Mouse (Mus musculus): ENCODE measurements around the gene Tmem131. TPM values are rescaled to one million over a fixed set of nuclear protein-coding genes. Genes with fewer than 3 reads are reported as not detected.
A peak's percentile ranks its signal among the peaks of the same experiment; 100 is the strongest.

The Tmem131 gene
- total and polyA plus RNA-seq, 3 experiments, result 9.7 to 39.9 (median 11.5) TPM

- no peak for TF ChIP-seq TBP (conservative IDR thresholded peaks at IDR 0.05; ENCODE audit: low read depth, low read length)
- no peak for TF ChIP-seq IRF4 (IDR thresholded peaks at IDR 0.05; ENCODE audit: low read depth, low read length)
- peak; percentile 16 for TF ChIP-seq RAD21 (IDR thresholded peaks at IDR 0.05; ENCODE audit: low read depth, low read length)
- peak in 1 of 2 experiments; percentile 32; a peak in 2 of 4 replicates for TF ChIP-seq CTCF (conservative IDR thresholded peaks at IDR 0.05 in 1 of 2, IDR thresholded peaks at IDR 0.05 in 1 of 2; ENCODE audit: low read depth in 2 of 2, low read length in 2 of 2)
- Histone ChIP-seq H3K9me3 (replicated peaks; ENCODE audit: low read length) (no peaks in the 10 kb centered on the region), H3K4me2 (ENCODE audit: insufficient read depth, low read depth, poor library complexity, severe bottlenecking) (no peak overlapping the region), H3K9ac (ENCODE audit: insufficient read depth, low read depth) (no peak overlapping the region), H3K27ac (ENCODE audit: insufficient read depth, low read depth) (no peak overlapping the region), H3K27me3 (replicated peaks) (no peaks in the 10 kb centered on the region), H3K79me2 (replicated peaks; ENCODE audit: control insufficient read depth, extremely low read depth, insufficient read depth, poor library complexity, severe bottlenecking) (peaks cover 11% of the 10 kb centered on the region), H3K4me1 (ENCODE audit: control insufficient read depth in 1 of 2, insufficient read depth in 2 of 2) (peaks cover 3 to 35% of the 10 kb centered on the region in 2 experiments; a peak in 2 of 4 replicates), H3K36me3 (replicated peaks in 1 of 2; ENCODE audit: control insufficient read depth in 1 of 2, insufficient read depth in 1 of 2, low read length in 1 of 2) (peaks cover 0 to 23% of the 10 kb centered on the region in 2 experiments), H3K4me3 (replicated peaks in 1 of 3; ENCODE audit: low read depth in 2 of 3, low read length in 2 of 3, poor library complexity in 1 of 3) (no peak overlapping the region)
- DNase-seq (ENCODE audit: extremely low read depth), result no peak
- dilution Hi-C loops (cut with MboI; ENCODE audit: extremely low pct_ligation_motif_present, extremely low pct_unique_long_range_greater_than_20kb, low sequenced_read_pairs) (no loop called here), in situ Hi-C loops (cut with MboI; ENCODE audit: low pct_ligation_motif_present, low pct_unique_long_range_greater_than_20kb, low sequenced_read_pairs) (loop anchor here (25.0 kb wide), 1 partner anchor 325 kb away; no protein-coding TSS in a partner anchor)
Measured at GRCm38 (mm10) chr1:36912239-36912638, 31.2 kb downstream of the Tmem131 start.

- Histone ChIP-seq H3K27ac (ENCODE audit: insufficient read depth, low read depth) (no peak overlapping the region), H3K9ac (ENCODE audit: insufficient read depth, low read depth) (no peak overlapping the region), H3K36me3 (replicated peaks in 1 of 2; ENCODE audit: control insufficient read depth in 1 of 2, insufficient read depth in 1 of 2, low read length in 1 of 2) (peaks cover 0 to 19% of the 10 kb centered on the region in 2 experiments), H3K9me3 (replicated peaks; ENCODE audit: low read length) (no peaks in the 10 kb centered on the region), H3K4me3 (replicated peaks in 1 of 3; ENCODE audit: low read depth in 2 of 3, low read length in 2 of 3, poor library complexity in 1 of 3) (no peak overlapping the region), H3K4me1 (ENCODE audit: control insufficient read depth in 1 of 2, insufficient read depth in 2 of 2) (peaks cover 3 to 35% of the 10 kb centered on the region in 2 experiments; a peak in 1 of 4 replicates), H3K27me3 (replicated peaks) (no peaks in the 10 kb centered on the region), H3K79me2 (replicated peaks; ENCODE audit: control insufficient read depth, extremely low read depth, insufficient read depth, poor library complexity, severe bottlenecking) (peaks cover 5% of the 10 kb centered on the region), H3K4me2 (ENCODE audit: insufficient read depth, low read depth, poor library complexity, severe bottlenecking) (no peak overlapping the region)
- in situ Hi-C loops (cut with MboI; ENCODE audit: low pct_ligation_motif_present, low pct_unique_long_range_greater_than_20kb, low sequenced_read_pairs), result loop anchor here (25.0 kb wide), 1 partner anchor 326 kb away; no protein-coding TSS in a partner anchor
- TF ChIP-seq JUN (IDR thresholded peaks at IDR 0.05; ENCODE audit: insufficient read depth, low read depth, low read length) (no peak), NELFE (IDR thresholded peaks at IDR 0.05; ENCODE audit: low read depth, low read length) (no peak), E2F4 (IDR thresholded peaks at IDR 0.05; ENCODE audit: insufficient replicate concordance, low read depth, low read length) (no peak), TCF12 (IDR thresholded peaks at IDR 0.05; ENCODE audit: low read depth, low read length) (no peak), GABPA (IDR thresholded peaks at IDR 0.05; ENCODE audit: insufficient replicate concordance, low read depth, low read length) (no peak), RCOR1 (conservative IDR thresholded peaks at IDR 0.05; ENCODE audit: low read depth, low read length) (no peak), POLR2A (IDR thresholded peaks at IDR 0.05; ENCODE audit: low read depth, low read length) (no peak), KAT2A (IDR thresholded peaks at IDR 0.05; ENCODE audit: insufficient replicate concordance, low read length) (no peak), MEF2A (IDR thresholded peaks at IDR 0.05; ENCODE audit: borderline replicate concordance, low read depth, low read length) (no peak), BHLHE40 (IDR thresholded peaks at IDR 0.05; ENCODE audit: low read depth, low read length) (no peak), MAFK (IDR thresholded peaks at IDR 0.05; ENCODE audit: insufficient replicate concordance, low read length) (no peak), ELF1 (IDR thresholded peaks at IDR 0.05; ENCODE audit: low read depth, low read length) (no peak)
- no peak for DNase-seq (ENCODE audit: extremely low read depth)
- dilution Hi-C loops (cut with MboI; ENCODE audit: extremely low pct_ligation_motif_present, extremely low pct_unique_long_range_greater_than_20kb, low sequenced_read_pairs), result no loop called here
Measured at GRCm38 (mm10) chr1:36911603-36912002, 31.9 kb downstream of the Tmem131 start.

All from CH12.LX (cell line).